Mouse (Mus musculus) stomach, adult 2 months (tissue): Measurements from ENCODE around the gene Prdm13. TPM values are rescaled to one million over a fixed set of nuclear protein-coding genes. Genes with fewer than 3 reads are reported as not detected.

Experiments
- polyA plus RNA-seq: library from polyadenylated mRNA; depleted of rRNA; stranded (reverse); fragments of >200 nt; gene quantifications from 2 replicates; pipeline ENCODE4 v1.2.3, GENCODE M21; 2012; rRNA removed

Prdm13 gene
- not detected in 2 replicates for polyA plus RNA-seq

DNA sequence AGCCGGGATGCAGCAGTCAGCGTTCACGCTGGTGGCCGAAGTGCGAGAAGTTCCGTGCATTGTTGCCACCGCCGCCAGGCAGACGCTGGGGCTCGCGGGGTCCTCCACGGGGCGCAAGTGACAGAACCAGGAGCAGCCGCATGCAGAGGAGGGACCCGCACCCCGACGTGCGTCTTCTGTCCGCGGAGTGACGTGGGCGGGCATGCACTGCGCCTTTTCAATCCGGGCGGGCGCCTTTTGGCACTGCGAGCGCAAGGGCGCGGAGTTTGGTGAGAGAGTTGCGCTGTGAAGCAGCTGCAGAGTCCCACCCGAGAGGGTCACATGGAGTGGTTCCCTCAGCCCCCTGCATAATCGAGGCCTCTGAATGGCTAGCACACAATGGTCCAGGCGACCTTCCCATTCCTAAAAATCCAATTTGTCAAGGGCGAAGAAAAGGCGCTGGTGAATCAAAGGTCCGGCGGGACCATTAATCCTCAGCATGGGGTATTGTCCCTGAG lies at the start of gene Prdm13:
Gene Prdm13, minus strand, starts transcription at position 369 of the 497 bp plus-strand sequence.

GRCm38 (mm10) chr4:21727615-21728165 lies 41.9 kb upstream of the Prdm13 start, which contains the start of gene Ccnc:
Gene Ccnc (plus strand): TSS chr4:21727701.

Other genes starting within 250 kb of the Prdm13 start
- 0.57 and 1.5 TPM in 2 replicates for gene Ccnc, start 41.7 kb upstream of the Prdm13 start, polyA plus RNA-seq
- 0.38 and 0.68 TPM in 2 replicates for gene Usp45, start 81.2 kb upstream of the Prdm13 start, polyA plus RNA-seq
- gene Tstd3, start 81.2 kb upstream of the Prdm13 start, polyA plus RNA-seq, result 0.30 and 0.54 TPM in 2 replicates
- 3.3 and 6.1 TPM in 2 replicates for gene Pnisr, start 161.6 kb upstream of the Prdm13 start, polyA plus RNA-seq
- 0.43 and 0.79 TPM in 2 replicates for gene Coq3, start 193.7 kb upstream of the Prdm13 start, polyA plus RNA-seq
- 0.54 and 0.80 TPM in 2 replicates for gene Faxc, start 245.4 kb upstream of the Prdm13 start, polyA plus RNA-seq